ENCODE assay signal across 18 mouse cellular contexts in genomic region chr9:108301853-108302252, GRCm38 (mm10). TPM values are rescaled to one million over a fixed set of nuclear protein-coding genes. Genes with fewer than 3 reads are reported as not detected.
DNase-seq lines count a peak whose midpoint lies in the region; ATAC-seq and TF ChIP-seq lines count a peak whose summit lies in the region.
"Had no signal": no experiment of that assay in that cellular context is flagged by ENCODE, and none has a peak within 500 bp of the region (broad histone marks: within the 10 kb centered on the region; RNA-seq: fewer than 3 reads in every experiment).

No protein-coding gene starts in this region.

- peaks cover 19% of the 10 kb centered on the region for H3K4me1 ChIP-seq in liver, postnatal 0 days (ENCODE audit: insufficient read depth)

- H3K4me3 ChIP-seq in liver, postnatal 0 days (ENCODE audit: low read depth, low read length): no peak overlapping the region
- H3K4me3 ChIP-seq: forebrain, embryonic 15.5 days; gastrocnemius, adult 2 months; heart, embryonic 15.5 days; neural tube, embryonic 13.5 days had no signal

- TF ChIP-seq CTCF in liver, postnatal 0 days (IDR thresholded peaks at IDR 0.05; ENCODE audit: low read depth): no peak

- no peak for ATAC-seq in liver, postnatal 0 days
- ATAC-seq in frontal cortex, adult (ENCODE audit: low TSS enrichment): no peak
- ATAC-seq: forebrain, embryonic 15.5 days; inflammation-experienced regulatory T-cells, adult 6 months had no signal

- H3K36me3 ChIP-seq in liver, postnatal 0 days (replicated peaks; ENCODE audit: insufficient read depth, low read length): peaks cover 18% of the 10 kb centered on the region

- peak overlapping the region; percentile 60 for H3K27ac ChIP-seq in liver, postnatal 0 days (ENCODE audit: low read depth)
- H3K27ac ChIP-seq: forebrain, embryonic 15.5 days; gastrocnemius, adult 2 months; heart, embryonic 15.5 days; kidney, postnatal 0 days; liver, embryonic 14.5 days; neural tube, embryonic 13.5 days had no signal

- H3K9me3 ChIP-seq in liver, postnatal 0 days (ENCODE audit: low read length): no peaks in the 10 kb centered on the region
- H3K9me3 ChIP-seq: forebrain, embryonic 15.5 days; G1E; heart, embryonic 15.5 days; neural tube, embryonic 13.5 days had no signal

- no peaks in the 10 kb centered on the region for H3K27me3 ChIP-seq in liver, postnatal 0 days (ENCODE audit: insufficient read depth, low read length)
- H3K27me3 ChIP-seq: forebrain, embryonic 15.5 days; heart, embryonic 15.5 days; neural tube, embryonic 13.5 days had no signal

- no peak overlapping the region for H3K4me2 ChIP-seq in liver, postnatal 0 days (ENCODE audit: low read depth, low read length)
- H3K4me2 ChIP-seq: forebrain, embryonic 15.5 days; heart, embryonic 15.5 days; neural tube, embryonic 13.5 days had no signal

- H3K9ac ChIP-seq in liver, postnatal 0 days (replicated peaks): no peak overlapping the region
- H3K9ac ChIP-seq: forebrain, embryonic 15.5 days; heart, embryonic 15.5 days; liver, embryonic 14.5 days; neural tube, embryonic 13.5 days had no signal

- 68% methylated on average over 3 of the region's 3 CpGs for WGBS in liver, postnatal 0 days (ENCODE audit: insufficient replicate concordance)

- no peak for TF ChIP-seq EP300 in liver, postnatal 0 days (IDR thresholded peaks at IDR 0.05; ENCODE audit: low read depth)

- DNase-seq in ES-CJ7 (ENCODE audit: low read depth, low spot score): peak; percentile 80
- peak; percentile 76 for DNase-seq in R1 (ENCODE audit: low read depth, low spot score)
- DNase-seq in liver, postnatal 0 days: no peak
- peak; percentile 65 for DNase-seq in lung, postnatal 36 days
- DNase-seq in cerebellum, postnatal 10 days: no peak
- no peak for DNase-seq in cerebellum, postnatal 4 days (ENCODE audit: low spot score in 2 of 2)
- DNase-seq: adrenal gland, adult 8-10 months; cerebellum, adult 11 months; cerebellum, postnatal 36 days; gastrocnemius, adult 2 months had no signal

RNA-seq across cellular contexts. Expression of gene Rhoa, which starts 4.1 kb away (rescaled TPM):
- 163 and 165 TPM in 2 replicates for polyA plus RNA-seq in liver, postnatal 0 days (2015; fragmentation: Nextera tagmentation; extraction: Ambion mirVana)

RNA-seq across cellular contexts. Expression of gene Tcta, which starts 4.1 kb away (rescaled TPM):
- polyA plus RNA-seq in liver, postnatal 0 days (2015; fragmentation: Nextera tagmentation; extraction: Ambion mirVana): 14.8 and 16.3 TPM in 2 replicates

RNA-seq across cellular contexts. Expression of gene Amt, which starts 5.2 kb away (rescaled TPM):
- polyA plus RNA-seq in liver, postnatal 0 days (2015; fragmentation: Nextera tagmentation; extraction: Ambion mirVana): 10.9 and 13.5 TPM in 2 replicates

RNA-seq across cellular contexts. Expression of gene Nicn1, which starts 11.6 kb away (rescaled TPM):
- polyA plus RNA-seq in liver, postnatal 0 days (2015; fragmentation: Nextera tagmentation; extraction: Ambion mirVana): 7.7 and 9.5 TPM in 2 replicates

RNA-seq across cellular contexts. Expression of gene Gpx1, which starts 36.9 kb away (rescaled TPM):
- 3,657 and 3,917 TPM in 2 replicates for polyA plus RNA-seq in liver, postnatal 0 days (2015; fragmentation: Nextera tagmentation; extraction: Ambion mirVana)

Comparison
In these comparisons a context has a peak if more than half of its experiments do, and no peak if none do; other contexts are left out.
1. DNase-seq: peak in ES-CJ7 (single experiment), R1 (single experiment) and lung, postnatal 36 days (single experiment); none in liver, postnatal 0 days (single experiment), cerebellum, postnatal 10 days (0 of 2) and cerebellum, postnatal 4 days (0 of 2).